Mouse (Mus musculus): Measurements from ENCODE around the gene Rab3c. TPM values are rescaled to one million over a fixed set of nuclear protein-coding genes. Genes with fewer than 3 reads are reported as not detected.

The Rab3c gene
- polyA plus RNA-seq, 1 experiment from 2014 or later, result 5.2 TPM

- Histone ChIP-seq H3K27me3 (replicated peaks) (no peaks in the 10 kb centered on the region), H3K36me3 (no peaks in the 10 kb centered on the region), H3K9ac (no peak overlapping the region), H3K4me2 (replicated peaks) (no peak overlapping the region), H3K27ac (no peak overlapping the region), H3K9me3 (no peaks in the 10 kb centered on the region), H3K4me3 (replicated peaks) (no peak overlapping the region), H3K4me1 (replicated peaks) (no peaks in the 10 kb centered on the region)
- no peak for ATAC-seq
- whole genome bisulfite sequencing, result 10% methylated on average over 6 of the region's 6 CpGs
Observed at GRCm38 (mm10) chr13:110031886-110032285, 248.9 kb downstream of the Rab3c start.

- no peak for ATAC-seq
- Histone ChIP-seq H3K27ac (no peak overlapping the region), H3K27me3 (replicated peaks) (no peaks in the 10 kb centered on the region), H3K9me3 (no peaks in the 10 kb centered on the region), H3K4me1 (replicated peaks) (no peaks in the 10 kb centered on the region), H3K4me3 (replicated peaks) (no peak overlapping the region), H3K36me3 (no peaks in the 10 kb centered on the region), H3K9ac (no peak overlapping the region), H3K4me2 (replicated peaks) (no peak overlapping the region)
- 71% methylated on average over 8 of the region's 8 CpGs for WGBS
Observed at GRCm38 (mm10) chr13:110031061-110031460, 249.7 kb downstream of the Rab3c start.

GRCm38 (mm10) chr13:110024381-110025161, 256.2 kb downstream of the Rab3c start:
- Histone ChIP-seq H3K9ac (no peak overlapping the region), H3K27me3 (replicated peaks) (peaks cover 4% of the 10 kb centered on the region; the same call in 1 of the 2 replicates), H3K9me3 (no peaks in the 10 kb centered on the region), H3K4me1 (replicated peaks) (peaks cover 3% of the 10 kb centered on the region; the same call in 1 of the 2 replicates), H3K4me3 (replicated peaks) (no peak overlapping the region), H3K4me2 (replicated peaks) (no peak overlapping the region), H3K27ac (no peak overlapping the region), H3K36me3 (no peaks in the 10 kb centered on the region)
- ATAC-seq, result no peak
- WGBS, result 81% methylated on average over 10 of the region's 10 CpGs

GRCm38 (mm10) chr13:110023031-110023430, 257.8 kb downstream of the Rab3c start:
- H3K27ac ChIP-seq, result no peak overlapping the region
- no peak for ATAC-seq

GRCm38 (mm10) chr13:110019774-110020173, 261.0 kb downstream of the Rab3c start:
- no peaks in the 10 kb centered on the region for H3K9me3 ChIP-seq
- H3K4me1 ChIP-seq (replicated peaks), result peaks cover 8% of the 10 kb centered on the region; the same call in 1 of the 2 replicates
- H3K4me2 ChIP-seq (replicated peaks), result peak overlapping the region; percentile 84; the same call in 1 of the 2 replicates
- H3K27me3 ChIP-seq (replicated peaks), result peaks cover 4% of the 10 kb centered on the region; the same call in 1 of the 2 replicates
- ATAC-seq, result peak; percentile 42; the same call in 1 of the 2 replicates
- WGBS, result 52% methylated on average over 9 of the region's 9 CpGs
- H3K36me3 ChIP-seq, result no peaks in the 10 kb centered on the region
- H3K27ac ChIP-seq, result no peak overlapping the region
- H3K4me3 ChIP-seq (replicated peaks), result no peak overlapping the region; the same call in 1 of the 2 replicates
- no peak overlapping the region for H3K9ac ChIP-seq

More at GRCm38 (mm10) chr13:110023031-110023430, 257.8 kb downstream of the Rab3c start:
- Histone ChIP-seq H3K9me3 (no peaks in the 10 kb centered on the region), H3K4me1 (replicated peaks) (peaks cover 8% of the 10 kb centered on the region; the same call in 1 of the 2 replicates), H3K27me3 (replicated peaks) (peaks cover 4% of the 10 kb centered on the region; the same call in 1 of the 2 replicates), H3K4me3 (replicated peaks) (no peak overlapping the region), H3K4me2 (replicated peaks) (no peak overlapping the region), H3K9ac (no peak overlapping the region), H3K36me3 (no peaks in the 10 kb centered on the region)
- WGBS, result 83% methylated on average over 5 of the region's 5 CpGs

GRCm38 (mm10) chr13:110018941-110019743, 261.7 kb downstream of the Rab3c start:
- Histone ChIP-seq H3K9me3 (no peaks in the 10 kb centered on the region), H3K4me3 (replicated peaks) (peak overlapping the region; percentile 34), H3K4me1 (replicated peaks) (peaks cover 8% of the 10 kb centered on the region; the same call in 1 of the 2 replicates), H3K4me2 (replicated peaks) (peak overlapping the region; percentile 84), H3K36me3 (no peaks in the 10 kb centered on the region), H3K27ac (no peak overlapping the region), H3K9ac (no peak overlapping the region), H3K27me3 (replicated peaks) (peaks cover 4% of the 10 kb centered on the region; the same call in 1 of the 2 replicates)
- WGBS, result 3% methylated on average over 20 of the region's 20 CpGs
- peak; percentile 60 for ATAC-seq

- H3K4me2 ChIP-seq (replicated peaks), result peak overlapping the region; percentile 84
- H3K9me3 ChIP-seq, result no peaks in the 10 kb centered on the region
- WGBS, result 1% methylated on average over 17 of the region's 17 CpGs
- no peak overlapping the region for H3K27ac ChIP-seq
- peaks cover 4% of the 10 kb centered on the region; the same call in 1 of the 2 replicates for H3K27me3 ChIP-seq (replicated peaks)
- H3K4me3 ChIP-seq (replicated peaks), result peak overlapping the region; percentile 34
- H3K9ac ChIP-seq, result no peak overlapping the region
- no peaks in the 10 kb centered on the region for H3K36me3 ChIP-seq
- H3K4me1 ChIP-seq (replicated peaks), result peaks cover 8% of the 10 kb centered on the region; the same call in 1 of the 2 replicates
- peak; percentile 79 for ATAC-seq
Observed at GRCm38 (mm10) chr13:110018431-110018901, 262.3 kb downstream of the Rab3c start.

GRCm38 (mm10) chr13:110012029-110012428, 268.8 kb downstream of the Rab3c start:
- Histone ChIP-seq H3K4me2 (replicated peaks) (no peak overlapping the region), H3K4me1 (replicated peaks) (no peaks in the 10 kb centered on the region), H3K9me3 (no peaks in the 10 kb centered on the region), H3K27me3 (replicated peaks) (no peaks in the 10 kb centered on the region; the same call in 1 of the 2 replicates), H3K27ac (no peak overlapping the region), H3K4me3 (replicated peaks) (no peak overlapping the region), H3K36me3 (no peaks in the 10 kb centered on the region), H3K9ac (no peak overlapping the region)
- WGBS, result 93% methylated on average over 4 of the region's 4 CpGs
- no peak for ATAC-seq

GRCm38 (mm10) chr13:110010876-110011275, 269.9 kb downstream of the Rab3c start:
- Histone ChIP-seq H3K4me1 (replicated peaks) (0 out of 2 replicates have a peak, but pooled peaks cover 3% of the 10 kb centered on the region), H3K27me3 (replicated peaks) (no peaks in the 10 kb centered on the region; the same call in 1 of the 2 replicates), H3K4me2 (replicated peaks) (no peak overlapping the region), H3K27ac (no peak overlapping the region), H3K9ac (no peak overlapping the region), H3K4me3 (replicated peaks) (no peak overlapping the region), H3K36me3 (no peaks in the 10 kb centered on the region), H3K9me3 (no peaks in the 10 kb centered on the region)
- WGBS, result 84% methylated on average over 6 of the region's 6 CpGs
- no peak for ATAC-seq

- 87% methylated on average over 8 of the region's 8 CpGs for WGBS
Observed at GRCm38 (mm10) chr13:110008539-110008938, 272.3 kb downstream of the Rab3c start.

GRCm38 (mm10) chr13:110006106-110006781, 274.6 kb downstream of the Rab3c start:
- peak; percentile 49 for ATAC-seq
- H3K4me2 ChIP-seq (replicated peaks), result peak overlapping the region; percentile 42; the same call in 1 of the 2 replicates

More at GRCm38 (mm10) chr13:110008539-110008938, 272.3 kb downstream of the Rab3c start:
- Histone ChIP-seq H3K4me2 (replicated peaks) (no peak overlapping the region), H3K9ac (no peak overlapping the region), H3K4me1 (replicated peaks) (0 out of 2 replicates have a peak, but pooled peaks cover 4% of the 10 kb centered on the region), H3K9me3 (no peaks in the 10 kb centered on the region), H3K27me3 (replicated peaks) (no peaks in the 10 kb centered on the region; the same call in 1 of the 2 replicates), H3K4me3 (replicated peaks) (no peak overlapping the region), H3K27ac (no peak overlapping the region), H3K36me3 (no peaks in the 10 kb centered on the region)
- no peak for ATAC-seq

More at GRCm38 (mm10) chr13:110006106-110006781, 274.6 kb downstream of the Rab3c start:
- 30% methylated on average over 21 of the region's 21 CpGs for WGBS
- Histone ChIP-seq H3K27me3 (replicated peaks) (no peaks in the 10 kb centered on the region; the same call in 1 of the 2 replicates), H3K9me3 (no peaks in the 10 kb centered on the region), H3K4me1 (replicated peaks) (0 out of 2 replicates have a peak, but pooled peaks cover 4% of the 10 kb centered on the region), H3K9ac (no peak overlapping the region), H3K36me3 (no peaks in the 10 kb centered on the region), H3K27ac (no peak overlapping the region), H3K4me3 (replicated peaks) (no peak overlapping the region)
